Mouse (Mus musculus): Measurements from ENCODE around the gene Creg2.
"Not testable (repeated sequence)": the region's sequence is repeated elsewhere in the genome, so short reads cannot be mapped to it uniquely, and the experiment has no call there.

Creg2 gene

DNA sequence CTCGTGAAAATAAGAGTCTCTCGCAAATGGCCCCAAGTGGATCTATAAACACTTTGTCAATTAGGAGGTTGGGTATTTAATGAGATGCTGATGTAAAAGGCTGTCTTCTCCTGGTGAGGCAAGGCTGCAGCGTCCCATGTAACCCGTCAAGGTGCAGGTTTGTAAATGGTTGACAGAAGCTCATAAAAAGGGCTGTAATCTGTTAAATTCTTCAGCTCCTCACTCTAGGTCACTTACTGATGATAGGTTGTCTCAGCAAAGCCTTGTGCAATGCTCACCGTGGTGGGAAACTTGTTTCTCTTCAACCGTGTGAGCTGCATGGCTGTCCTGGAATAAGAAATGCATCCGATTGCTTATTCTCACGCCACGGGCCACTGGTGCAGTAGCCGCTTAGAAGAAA, 57.4 kb downstream of the Creg2 start:
- in situ Hi-C loops (cut with MboI): no loop called here

GRCm38 (mm10) chr1:39592090-39592489, 59.2 kb downstream of the Creg2 start:
- in situ Hi-C loops (cut with MboI): no loop called here

GRCm38 (mm10) chr1:39591557-39591956, 59.7 kb downstream of the Creg2 start:
- in situ Hi-C loops (cut with MboI): not testable (repeated sequence)

DNA sequence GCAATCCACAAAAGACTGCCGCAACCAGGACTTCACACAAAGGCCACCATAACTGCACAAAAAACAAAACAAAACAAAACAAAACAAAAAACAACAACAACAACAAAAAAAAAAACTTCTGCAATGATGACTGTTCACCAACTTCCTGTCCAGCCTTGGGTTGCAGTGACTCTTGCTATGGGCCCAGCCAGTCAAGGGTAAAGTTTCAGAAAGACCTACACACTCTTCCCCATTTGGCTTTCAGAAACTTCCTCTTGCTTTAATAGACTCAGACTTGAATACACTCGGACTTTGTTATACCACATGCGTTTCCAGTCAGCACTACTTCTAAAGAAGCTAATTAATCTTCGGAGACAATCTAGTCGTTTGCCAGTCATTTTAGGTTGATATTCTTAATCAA, 61.1 kb downstream of the Creg2 start:
- in situ Hi-C loops (cut with MboI): no loop called here

DNA sequence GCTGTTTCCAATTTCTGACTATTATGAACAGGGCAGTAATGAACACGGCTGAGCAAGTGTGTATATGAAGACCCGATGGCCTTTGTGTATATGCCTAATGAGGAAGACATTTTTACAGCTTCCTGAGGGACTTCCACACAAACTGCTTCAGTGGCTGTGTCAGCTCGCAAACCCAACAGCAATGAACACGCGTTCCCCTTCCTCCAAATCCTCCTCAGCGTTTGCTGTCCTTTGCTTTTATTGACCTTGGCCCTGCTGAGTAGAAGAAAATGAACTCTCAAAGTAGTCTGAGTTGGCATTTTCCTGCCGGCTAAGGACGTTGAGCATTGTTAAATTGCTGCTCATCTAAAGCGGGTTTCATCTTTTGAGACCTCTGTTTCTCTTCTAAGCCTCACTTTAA, 65.9 kb downstream of the Creg2 start:
- in situ Hi-C loops (cut with MboI): no loop called here

DNA sequence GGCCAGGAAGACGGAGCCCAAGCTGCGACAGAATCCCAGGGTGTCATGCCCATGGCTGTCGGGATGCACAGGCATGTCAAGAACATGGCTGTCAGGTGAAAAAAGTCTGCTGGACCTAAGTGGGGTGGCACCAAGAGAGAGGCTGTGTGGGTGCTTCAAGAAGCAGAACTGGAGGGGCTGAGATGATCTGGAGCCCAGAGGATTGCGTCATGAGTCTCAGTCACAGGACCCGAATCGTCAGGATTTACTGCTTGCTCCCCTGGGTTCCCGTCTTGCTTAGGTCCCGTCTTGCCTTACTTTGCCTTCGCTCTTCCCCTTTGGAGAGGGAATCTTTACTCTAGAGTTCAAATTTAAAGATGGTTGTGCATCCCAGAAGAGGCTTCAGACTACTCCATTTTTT, 68.1 kb downstream of the Creg2 start:
- in situ Hi-C loops (cut with MboI): no loop called here

DNA sequence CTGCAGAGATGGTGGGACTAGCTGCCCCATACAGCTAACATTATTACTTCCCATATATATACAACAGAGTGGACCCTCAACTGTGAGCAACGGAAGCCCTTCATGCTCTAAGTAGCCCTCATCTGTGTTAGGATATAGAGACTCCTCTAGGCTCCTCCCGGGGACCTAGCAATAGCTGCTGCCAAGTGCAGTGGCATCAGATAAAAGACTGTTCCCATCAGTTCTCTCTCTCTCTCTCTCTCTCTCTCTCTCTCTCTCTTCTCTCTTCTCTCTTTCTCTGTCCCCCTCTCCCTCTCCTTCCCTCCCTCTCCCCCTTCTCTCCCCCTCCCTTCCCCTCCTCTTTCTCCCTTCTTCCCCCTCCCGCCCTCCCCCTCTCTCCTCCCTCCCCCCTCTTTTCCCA, 70.1 kb downstream of the Creg2 start:
- in situ Hi-C loops (cut with MboI): no loop called here

DNA sequence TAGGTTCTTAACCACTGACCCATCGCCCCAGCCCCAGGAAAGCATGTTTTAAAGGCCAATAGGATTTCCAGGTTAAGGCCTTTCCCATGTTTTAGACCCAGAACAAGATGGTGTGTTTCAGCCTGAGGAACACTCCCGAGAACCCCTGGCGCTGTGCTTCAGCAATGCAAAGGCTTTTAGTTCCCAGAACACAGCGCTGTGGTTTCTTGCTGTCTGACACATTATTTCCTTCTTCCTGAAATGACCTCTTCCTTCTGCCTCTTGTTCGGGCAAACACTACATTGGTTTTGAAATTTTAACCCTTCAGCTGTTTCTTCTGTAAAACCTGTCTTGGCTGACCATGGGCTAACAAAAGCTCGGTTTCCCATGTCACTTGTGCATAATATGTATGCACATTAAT, 72.1 kb downstream of the Creg2 start:
- in situ Hi-C loops (cut with MboI): no loop called here

DNA sequence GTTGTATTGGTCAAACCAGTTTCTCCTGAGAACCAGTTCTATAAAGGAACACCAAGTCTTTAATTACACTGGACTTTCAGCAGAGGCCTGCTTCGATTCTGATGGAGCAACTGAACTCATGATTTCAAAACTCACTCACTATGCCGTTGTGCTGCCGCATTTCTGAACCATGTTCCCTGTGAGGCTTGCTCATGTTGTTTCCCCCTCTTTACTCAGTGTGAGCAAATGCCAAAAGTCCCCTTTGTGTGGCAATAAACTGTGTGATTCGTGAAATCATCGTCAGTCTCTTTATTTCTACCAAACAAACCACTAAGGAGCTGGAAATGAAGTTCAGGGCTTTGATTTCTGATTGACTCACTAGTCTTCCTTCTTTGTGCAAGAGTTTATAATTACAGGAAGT, 72.8 kb downstream of the Creg2 start:
- in situ Hi-C loops (cut with MboI): no loop called here

- in situ Hi-C loops (cut with MboI): no loop called here
These were observed 74.0 kb downstream of the Creg2 start, which contains the start of gene Rnf149 for GRCm38 (mm10) chr1:39577253-39577705. Rnf149 (minus strand) TSS chr1:39577405.

DNA sequence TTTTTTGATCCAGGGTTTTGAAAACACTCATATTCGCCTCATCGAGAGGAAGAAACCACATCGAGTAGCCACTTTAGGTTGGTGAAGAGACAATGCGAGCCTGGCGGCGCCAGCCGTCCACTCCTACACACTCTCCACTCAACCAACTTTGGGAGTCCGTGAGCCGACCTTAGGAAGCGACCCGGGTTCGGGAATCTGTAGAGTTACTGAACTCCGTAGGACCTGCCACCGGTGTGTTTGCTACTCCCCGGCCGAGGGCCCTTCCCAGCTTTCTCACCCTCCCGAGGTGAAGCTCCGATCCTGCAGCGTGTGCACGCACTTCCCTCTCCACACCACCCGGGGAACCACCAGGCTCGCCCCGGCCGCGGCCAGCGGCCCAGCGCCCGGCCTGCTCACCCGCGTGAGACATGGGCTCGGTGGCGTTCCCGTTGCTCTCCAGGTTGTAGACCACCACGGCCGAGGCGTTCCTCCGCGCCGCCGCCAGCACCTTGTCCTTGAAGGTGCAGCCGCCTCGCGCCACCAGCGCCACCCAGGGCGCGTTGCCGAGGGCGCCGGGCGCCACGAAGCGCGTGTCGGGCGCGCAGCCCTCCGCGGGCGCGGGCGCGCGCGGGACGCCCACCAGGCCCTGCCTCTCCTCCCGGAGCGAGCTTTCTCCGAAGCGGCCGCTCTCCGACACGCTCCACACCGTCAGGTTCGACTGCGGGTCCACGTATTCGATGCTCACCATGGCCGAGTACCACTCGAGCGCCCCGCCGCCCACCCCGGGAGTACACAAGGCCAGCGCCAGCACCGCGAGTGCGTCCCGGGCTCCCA, 74.6 kb downstream of the Creg2 start:
- in situ Hi-C loops (cut with MboI): no loop called here

- in situ Hi-C loops (cut with MboI): no loop called here
These were observed 75.4 kb downstream of the Creg2 start for GRCm38 (mm10) chr1:39575778-39576375.

DNA sequence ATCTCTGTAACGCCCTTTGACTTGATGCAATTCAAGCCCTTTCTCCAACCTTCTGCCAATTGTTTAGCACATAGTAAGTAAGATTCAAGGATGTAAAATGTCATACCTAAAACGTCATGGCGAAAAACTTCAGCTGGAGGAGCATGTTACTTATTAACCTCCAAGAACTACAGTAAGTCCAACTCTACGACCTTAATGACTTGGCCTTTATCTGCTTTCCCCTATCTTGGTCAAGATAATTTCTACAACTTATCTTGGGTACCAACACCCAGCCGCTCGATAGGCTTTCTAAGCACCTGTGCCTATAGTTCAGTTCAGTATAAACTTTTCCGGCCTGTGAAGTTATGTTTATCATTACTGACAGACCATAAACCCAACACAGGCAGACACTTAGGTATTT, 77.4 kb downstream of the Creg2 start:
- in situ Hi-C loops (cut with MboI): no loop called here

DNA sequence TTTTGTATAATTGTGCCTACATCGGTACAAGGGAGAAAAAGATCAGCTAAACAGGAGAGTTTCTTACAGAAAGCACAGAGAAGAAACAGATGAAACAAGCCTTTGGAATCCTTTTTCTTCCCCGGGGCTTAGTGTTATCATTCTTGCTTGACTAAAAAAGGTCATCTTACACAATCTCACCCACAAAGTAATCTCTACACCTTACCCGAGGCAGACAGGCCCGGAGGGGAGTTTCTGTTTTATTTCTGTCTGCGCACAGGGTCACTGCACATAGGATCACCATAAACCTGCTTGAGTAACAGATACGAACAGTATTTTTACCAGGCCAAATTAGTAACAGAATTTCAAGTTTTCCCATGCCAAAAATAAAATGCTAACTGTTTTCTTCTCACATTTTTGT, 79.6 kb downstream of the Creg2 start:
- in situ Hi-C loops (cut with MboI): no loop called here

All from mature B cell (primary cell).